Mouse (Mus musculus) neural tube, embryonic 12.5 days (tissue): Measurements from ENCODE around the gene Hivep1. TPM values are rescaled to one million over a fixed set of nuclear protein-coding genes. Genes with fewer than 3 reads are reported as not detected.

Experiments
- ATAC-seq: fragments of 200-750 bp; cut with Nextera tagmentation; 2 replicates; pipeline ENCODE4 v1.8.0; 2017; ENCODE audit warnings: low read depth, mild to moderate bottlenecking, moderate TSS enrichment, moderate library complexity; ENCODE audit not compliant: low FRiP score
- H3K27ac ChIP-seq: fragments of 300-500 bp; sonication (generic); 2 replicates; pipeline ENCODE4 v1.5.1; 2016
- H3K27me3 ChIP-seq: fragments of 300-500 bp; sonication (generic); replicated peaks from 2 replicates; pipeline ENCODE4 v1.6.1; 2016; ENCODE audit warnings: mild to moderate bottlenecking
- H3K36me3 ChIP-seq: fragments of 300-500 bp; sonication (generic); 2 replicates; pipeline ENCODE4 v1.6.1; 2016; ENCODE audit warnings: mild to moderate bottlenecking
- H3K4me1 ChIP-seq: fragments of 300-500 bp; sonication (generic); 2 replicates; pipeline ENCODE4 v1.6.1; 2016
- H3K4me2 ChIP-seq: fragments of 300-500 bp; sonication (generic); replicated peaks from 2 replicates; pipeline ENCODE4 v1.6.1; 2016; ENCODE audit warnings: mild to moderate bottlenecking
- H3K4me3 ChIP-seq: fragments of 300-500 bp; sonication (generic); 2 replicates; pipeline ENCODE4 v1.5.1; 2016
- H3K9ac ChIP-seq: fragments of 300-500 bp; sonication (generic); 2 replicates; pipeline ENCODE4 v1.6.1; 2016; ENCODE audit warnings: mild to moderate bottlenecking
- H3K9me3 ChIP-seq: fragments of 300-500 bp; sonication (generic); 2 replicates; pipeline ENCODE4 v1.6.1; 2016; ENCODE audit warnings: mild to moderate bottlenecking
- WGBS: fragments of 180-500 bp; shearing (Covaris S2); methylation state at CpG from one replicate; pipeline ENCODE4 v1.1.7; 2016; 5-methylcytosine and 5-hydroxymethylcytosine counted together
- polyA plus RNA-seq: library from polyadenylated mRNA; unstranded; fragments of >200 nt; fragmentation: Nextera tagmentation; extraction: Ambion mirVana; gene quantifications from 2 replicates; pipeline ENCODE4 v1.2.1, GENCODE M21; 2016

Gene Hivep1
- polyA plus RNA-seq, 1 experiment from 2014 or later, result 18.1 TPM

- Histone ChIP-seq H3K9me3 (no peaks in the 10 kb centered on the region), H3K27ac (peak overlapping the region; percentile 87), H3K27me3 (no peaks in the 10 kb centered on the region), H3K9ac (peak overlapping the region; percentile 95), H3K4me2 (peak overlapping the region; percentile 87), H3K4me1 (peaks cover 19% of the 10 kb centered on the region), H3K4me3 (peak overlapping the region; percentile 67), H3K36me3 (peaks cover 17% of the 10 kb centered on the region)
- ATAC-seq, result peak; percentile 65
- WGBS, result under 1% methylated on average over 37 of the region's 41 CpGs
Measured at GRCm38 (mm10) chr13:42052696-42053541, 1.1 kb downstream of the Hivep1 start.

GRCm38 (mm10) chr13:42053656-42054055 is 1.8 kb downstream of the Hivep1 start:
- Histone ChIP-seq H3K4me1 (peaks cover 19% of the 10 kb centered on the region), H3K4me2 (peak overlapping the region; percentile 87), H3K36me3 (peaks cover 17% of the 10 kb centered on the region), H3K9me3 (no peaks in the 10 kb centered on the region), H3K27me3 (no peaks in the 10 kb centered on the region), H3K9ac (peak overlapping the region; percentile 95), H3K4me3 (peak overlapping the region; percentile 67), H3K27ac (no peak overlapping the region)
- no peak for ATAC-seq
- 41% methylated on average over 2 of the region's 2 CpGs for WGBS

GRCm38 (mm10) chr13:42054138-42054537 is 2.3 kb downstream of the Hivep1 start:
- Histone ChIP-seq H3K9ac (no peak overlapping the region), H3K27ac (no peak overlapping the region), H3K9me3 (no peaks in the 10 kb centered on the region), H3K36me3 (peaks cover 20% of the 10 kb centered on the region), H3K27me3 (no peaks in the 10 kb centered on the region), H3K4me2 (no peak overlapping the region), H3K4me3 (no peak overlapping the region), H3K4me1 (peaks cover 17% of the 10 kb centered on the region)
- 76% methylated on average over 3 of the region's 3 CpGs for WGBS
- ATAC-seq, result no peak

GRCm38 (mm10) chr13:42056712-42057332 is 5.0 kb downstream of the Hivep1 start:
- Histone ChIP-seq H3K4me1 (peaks cover 10% of the 10 kb centered on the region), H3K9me3 (no peaks in the 10 kb centered on the region), H3K4me3 (no peak overlapping the region), H3K27me3 (no peaks in the 10 kb centered on the region), H3K36me3 (peaks cover 37% of the 10 kb centered on the region), H3K27ac (no peak overlapping the region), H3K9ac (no peak overlapping the region), H3K4me2 (no peak overlapping the region)
- WGBS, result 90% methylated on average over 2 of the region's 2 CpGs
- no peak for ATAC-seq

- Histone ChIP-seq H3K9ac (no peak overlapping the region), H3K4me2 (no peak overlapping the region), H3K36me3 (peaks cover 43% of the 10 kb centered on the region), H3K4me1 (no peaks in the 10 kb centered on the region), H3K9me3 (no peaks in the 10 kb centered on the region), H3K27me3 (no peaks in the 10 kb centered on the region), H3K27ac (no peak overlapping the region), H3K4me3 (no peak overlapping the region)
- no peak for ATAC-seq
- WGBS, result 95% methylated on average over 10 of the region's 10 CpGs
Measured at GRCm38 (mm10) chr13:42060846-42061630, 9.2 kb downstream of the Hivep1 start.

GRCm38 (mm10) chr13:42064257-42064656 is 12.4 kb downstream of the Hivep1 start:
- H3K4me1 ChIP-seq, result no peaks in the 10 kb centered on the region
- no peak overlapping the region for H3K9ac ChIP-seq
- H3K27ac ChIP-seq, result no peak overlapping the region
- no peak overlapping the region for H3K4me2 ChIP-seq
- ATAC-seq, result no peak
- H3K27me3 ChIP-seq, result no peaks in the 10 kb centered on the region
- no peaks in the 10 kb centered on the region for H3K9me3 ChIP-seq
- H3K36me3 ChIP-seq, result peaks cover 32% of the 10 kb centered on the region
- no peak overlapping the region for H3K4me3 ChIP-seq

GRCm38 (mm10) chr13:42070236-42070635 is 18.4 kb downstream of the Hivep1 start:
- no peak overlapping the region for H3K9ac ChIP-seq
- no peak overlapping the region for H3K4me2 ChIP-seq
- peaks cover 17% of the 10 kb centered on the region for H3K36me3 ChIP-seq
- no peak overlapping the region for H3K27ac ChIP-seq
- 83% methylated on average over 4 of the region's 4 CpGs for WGBS
- ATAC-seq, result no peak
- H3K4me1 ChIP-seq, result 0 out of 2 replicates have a peak, but pooled peaks cover 3% of the 10 kb centered on the region
- H3K4me3 ChIP-seq, result no peak overlapping the region
- H3K9me3 ChIP-seq, result no peaks in the 10 kb centered on the region
- H3K27me3 ChIP-seq, result no peaks in the 10 kb centered on the region

GRCm38 (mm10) chr13:42071011-42071410 is 19.2 kb downstream of the Hivep1 start:
- 85% methylated on average over 6 of the region's 6 CpGs for WGBS

GRCm38 (mm10) chr13:42073285-42073684 is 21.5 kb downstream of the Hivep1 start:
- Histone ChIP-seq H3K4me2 (no peak overlapping the region), H3K4me1 (0 out of 2 replicates have a peak, but pooled peaks cover 3% of the 10 kb centered on the region), H3K36me3 (peaks cover 8% of the 10 kb centered on the region), H3K9me3 (no peaks in the 10 kb centered on the region), H3K27me3 (no peaks in the 10 kb centered on the region), H3K27ac (no peak overlapping the region), H3K9ac (no peak overlapping the region), H3K4me3 (no peak overlapping the region)
- WGBS, result 84% methylated on average over 6 of the region's 6 CpGs
- no peak for ATAC-seq

More at GRCm38 (mm10) chr13:42071011-42071410, 19.2 kb downstream of the Hivep1 start:
- 0 out of 2 replicates have a peak, but pooled peaks cover 3% of the 10 kb centered on the region for H3K4me1 ChIP-seq
- H3K36me3 ChIP-seq, result peaks cover 13% of the 10 kb centered on the region
- no peak overlapping the region for H3K4me3 ChIP-seq
- no peaks in the 10 kb centered on the region for H3K27me3 ChIP-seq
- no peak for ATAC-seq
- no peak overlapping the region for H3K27ac ChIP-seq
- H3K4me2 ChIP-seq, result no peak overlapping the region
- no peak overlapping the region for H3K9ac ChIP-seq
- no peaks in the 10 kb centered on the region for H3K9me3 ChIP-seq

GRCm38 (mm10) chr13:42075546-42075945 is 23.7 kb downstream of the Hivep1 start:
- H3K36me3 ChIP-seq, result peaks cover 8% of the 10 kb centered on the region; the same call in 1 of the 2 replicates
- H3K27me3 ChIP-seq, result no peaks in the 10 kb centered on the region
- H3K27ac ChIP-seq, result no peak overlapping the region
- no peak for ATAC-seq
- H3K4me2 ChIP-seq, result no peak overlapping the region
- no peaks in the 10 kb centered on the region for H3K9me3 ChIP-seq
- 96% methylated on average over 5 of the region's 5 CpGs for WGBS
- H3K4me3 ChIP-seq, result no peak overlapping the region
- no peak overlapping the region for H3K9ac ChIP-seq
- no peaks in the 10 kb centered on the region for H3K4me1 ChIP-seq

GRCm38 (mm10) chr13:42076751-42077302 is 25.0 kb downstream of the Hivep1 start:
- Histone ChIP-seq H3K36me3 (peaks cover 3% of the 10 kb centered on the region; the same call in 1 of the 2 replicates), H3K27me3 (no peaks in the 10 kb centered on the region), H3K4me1 (no peaks in the 10 kb centered on the region), H3K4me3 (no peak overlapping the region), H3K9ac (no peak overlapping the region), H3K27ac (no peak overlapping the region), H3K9me3 (no peaks in the 10 kb centered on the region), H3K4me2 (no peak overlapping the region)
- 96% methylated on average over 5 of the region's 5 CpGs for WGBS
- no peak for ATAC-seq

GRCm38 (mm10) chr13:42077629-42078028 is 25.8 kb downstream of the Hivep1 start:
- Histone ChIP-seq H3K27ac (no peak overlapping the region), H3K4me2 (no peak overlapping the region), H3K4me1 (no peaks in the 10 kb centered on the region), H3K4me3 (no peak overlapping the region), H3K9ac (no peak overlapping the region), H3K36me3 (peaks cover 3% of the 10 kb centered on the region; the same call in 1 of the 2 replicates), H3K9me3 (no peaks in the 10 kb centered on the region), H3K27me3 (no peaks in the 10 kb centered on the region)
- no peak for ATAC-seq
- WGBS, result 82% methylated on average over 3 of the region's 3 CpGs
